8 mouse cellular contexts compared by ENCODE assay signal in genomic region chr17:71909107-71909506, GRCm38 (mm10).
A peak's percentile ranks its signal among the peaks of the same experiment; 100 is the strongest.
DNase-seq lines count a peak whose midpoint lies in the region; ATAC-seq lines count a peak whose summit lies in the region.

No protein-coding gene starts in this region.

- DNase-seq in heart, adult 8-10 months (ENCODE audit: low spot score): peak; percentile 1
- DNase-seq in heart, adult 11 months: no peak
- peak; percentile 16 for DNase-seq in thymus, postnatal 14 days
- no peak for DNase-seq in thymus, adult 18-20 months
- DNase-seq in cerebellum, postnatal 36 days: peak; percentile 23 to 25
- peak; percentile 49 for DNase-seq in lung, postnatal 14 days
- DNase-seq in c-Kit-positive CD71-positive TER-119-positive erythroid progenitor cells, embryonic 14.5 days (ENCODE audit: low spot score): no peak

- no peak for ATAC-seq in erythroblast, adult 5-6 weeks (replicated peaks; ENCODE audit: low FRiP score, poor library complexity, severe bottlenecking)

Comparison
In these comparisons a context has a peak if more than half of its experiments do, and no peak if none do; other contexts are left out.
1. DNase-seq: peak in heart, adult 8-10 months (single experiment), thymus, postnatal 14 days (single experiment), cerebellum, postnatal 36 days (2 of 2) and lung, postnatal 14 days (single experiment); none in heart, adult 11 months (single experiment), thymus, adult 18-20 months (0 of 2) and c-Kit-positive CD71-positive TER-119-positive erythroid progenitor cells, embryonic 14.5 days (single experiment).